Mouse (Mus musculus) left cerebral cortex, postnatal 14 days (tissue): ENCODE measurements around the gene Serpinb6a. TPM values are rescaled to one million over a fixed set of nuclear protein-coding genes. Genes with fewer than 3 reads are reported as not detected.

Experiments used
- DNase-seq, 2 experiments: peaks; one replicate each; pipeline ENCODE4 v3.0.0; 2021 to 2022; ENCODE audit warnings: low spot score in 2 of 2, mixed read lengths in 1 of 2
- intact Hi-C: fragments of 180-260 bp; cut with DNase I; formaldehyde crosslinking; loops from one replicate; pipeline ENCODE4 v1.15.1; 2025
- total RNA-seq, 2 experiments: library from RNA; stranded (reverse); gene quantifications; 2 replicates each; pipeline ENCODE4 v1.2.3; 2021

The Serpinb6a gene
- total RNA-seq, 2 experiments from 2014 or later: 35.2 to 39.3 TPM

DNA sequence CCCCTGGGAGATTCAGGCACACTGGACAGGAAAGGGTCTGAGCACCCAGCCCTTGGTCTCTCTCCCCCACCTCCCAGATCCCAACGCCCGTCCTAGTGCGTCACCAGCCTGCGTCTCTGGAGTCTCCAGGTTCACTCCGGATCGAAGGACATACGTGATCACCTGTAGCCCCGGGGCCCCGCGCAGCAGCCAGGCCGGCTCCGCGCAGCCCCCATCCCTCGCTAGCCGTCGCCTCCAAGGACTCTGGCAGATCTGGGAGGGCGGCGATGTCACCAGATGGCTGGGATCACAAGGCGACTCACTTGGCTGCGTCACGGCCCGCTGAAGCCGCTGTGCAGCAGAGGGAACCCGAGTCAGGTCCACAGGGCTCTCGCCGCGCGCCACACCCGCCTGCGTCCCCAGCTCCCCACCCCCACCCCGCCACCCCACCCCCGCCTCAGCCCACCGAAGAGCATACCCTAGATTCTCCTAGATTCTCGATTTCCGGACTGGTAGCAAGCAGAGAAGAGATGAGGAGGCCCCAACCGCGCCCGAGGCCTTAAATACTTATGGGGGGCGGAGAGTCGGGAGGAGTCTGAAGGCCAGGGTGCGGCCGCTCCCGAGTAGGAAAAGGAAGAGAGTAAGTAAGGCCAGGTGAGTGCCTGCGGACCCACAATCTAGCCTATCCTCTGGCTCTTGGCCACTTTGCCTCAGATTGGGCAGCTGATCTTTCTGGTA, 67.0 kb downstream of the Serpinb6a start:
- peak; percentile 48 to 62 for DNase-seq

GRCm38 (mm10) chr13:33934743-33935142, 67.9 kb downstream of the Serpinb6a start:
- intact Hi-C loops: no loop called here
- DNase-seq: no peak

More for the DNA sequence above, 67.0 kb downstream of the Serpinb6a start:
- intact Hi-C loops: no loop called here

GRCm38 (mm10) chr13:33930912-33931311, 71.7 kb downstream of the Serpinb6a start:
- DNase-seq: no peak
- intact Hi-C loops: no loop called here

- intact Hi-C loops: no loop called here
- no peak for DNase-seq
These were observed 72.3 kb downstream of the Serpinb6a start for GRCm38 (mm10) chr13:33930281-33930680.

DNA sequence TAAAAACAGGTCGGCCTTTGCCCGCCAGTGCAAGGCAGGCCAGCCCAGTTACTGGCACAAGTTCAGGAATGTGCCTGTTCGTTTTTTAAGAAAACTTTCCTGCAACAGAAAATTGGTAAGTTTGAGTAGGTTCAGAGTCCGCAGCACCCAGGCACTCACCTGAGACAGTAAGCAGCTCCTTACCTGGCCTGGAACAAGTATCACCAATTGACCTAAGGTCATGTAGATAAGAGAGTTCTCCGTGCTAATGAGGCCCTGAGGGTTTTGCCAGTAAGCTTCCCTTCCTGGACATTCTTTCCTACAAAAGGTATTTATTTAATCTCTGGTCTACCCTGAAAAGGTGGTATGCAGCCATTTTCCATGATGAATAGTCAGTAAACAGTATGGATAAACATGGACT, 80.9 kb downstream of the Serpinb6a start:
- no peak for DNase-seq
- intact Hi-C loops: no loop called here

- DNase-seq: no peak
- intact Hi-C loops: no loop called here
These were observed 81.6 kb downstream of the Serpinb6a start for GRCm38 (mm10) chr13:33921041-33921440.

GRCm38 (mm10) chr13:33906821-33907220, 95.8 kb downstream of the Serpinb6a start:
- intact Hi-C loops: no loop called here
- DNase-seq: no peak

GRCm38 (mm10) chr13:33905176-33905954, 97.2 kb downstream of the Serpinb6a start, which contains the start of gene Serpinb6c:
Gene Serpinb6c (minus strand): TSS chr13:33905708.
- DNase-seq: no peak
- intact Hi-C loops: no loop called here

DNA sequence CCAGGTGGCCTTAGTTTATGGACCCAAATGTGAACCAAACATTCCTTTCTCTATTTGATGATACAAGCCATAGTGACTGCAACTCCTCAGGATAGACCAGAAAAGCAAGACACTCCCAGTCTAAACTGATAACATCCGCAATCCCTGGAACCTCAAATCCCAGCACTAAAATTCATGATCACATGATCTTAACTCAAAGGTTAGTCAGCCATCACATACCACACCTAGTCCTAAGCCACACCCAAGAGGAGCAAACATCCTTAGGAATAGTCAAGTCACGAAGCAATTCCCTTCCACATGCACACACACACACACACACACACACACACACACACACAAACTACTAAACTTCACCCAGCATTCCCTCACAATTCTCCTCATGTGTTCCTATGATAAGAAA, 99.3 kb downstream of the Serpinb6a start:
- intact Hi-C loops: no loop called here
- DNase-seq: no peak

GRCm38 (mm10) chr13:33894207-33894606, 108.4 kb downstream of the Serpinb6a start:
- intact Hi-C loops: no loop called here
- DNase-seq: peak; percentile 9 to 27

Other genes with a start within 250 kb of the Serpinb6a start
- not detected for gene Serpinb6e, start 159.4 kb downstream of the Serpinb6a start, total RNA-seq
- 1 to 10 TPM; 1.0 to 1.1 TPM for gene Serpinb6c, start 97.1 kb downstream of the Serpinb6a start, total RNA-seq
- 1 to 10 TPM; 5.2 to 6.2 TPM for gene Nqo2, start 38.1 kb downstream of the Serpinb6a start, total RNA-seq
- 1 to 10 TPM; 6.2 to 8.1 TPM for gene Ripk1, start 431 bp downstream of the Serpinb6a start, total RNA-seq
- gene Bphl, start 34.8 kb upstream of the Serpinb6a start, total RNA-seq: 10 to 100 TPM; 33.7 to 38.3 TPM
- gene Tubb2a, start 75.2 kb upstream of the Serpinb6a start, total RNA-seq: 1,000 to 10,000 TPM; 1,973 to 2,002 TPM
- gene Tubb2b, start 127.7 kb upstream of the Serpinb6a start, total RNA-seq: 100 to 1,000 TPM; 348 to 398 TPM
- gene Psmg4, start 160.2 kb upstream of the Serpinb6a start, total RNA-seq: 10 to 100 TPM; 23.6 to 29.0 TPM